Mouse (Mus musculus): ENCODE data around the gene 1700067K01Rik. TPM values are rescaled to one million over a fixed set of nuclear protein-coding genes. Genes with fewer than 3 reads are reported as not detected.

The 1700067K01Rik gene
- total RNA-seq, 2 experiments from 2014 or later = 0.46 to 1.1 TPM

DNA sequence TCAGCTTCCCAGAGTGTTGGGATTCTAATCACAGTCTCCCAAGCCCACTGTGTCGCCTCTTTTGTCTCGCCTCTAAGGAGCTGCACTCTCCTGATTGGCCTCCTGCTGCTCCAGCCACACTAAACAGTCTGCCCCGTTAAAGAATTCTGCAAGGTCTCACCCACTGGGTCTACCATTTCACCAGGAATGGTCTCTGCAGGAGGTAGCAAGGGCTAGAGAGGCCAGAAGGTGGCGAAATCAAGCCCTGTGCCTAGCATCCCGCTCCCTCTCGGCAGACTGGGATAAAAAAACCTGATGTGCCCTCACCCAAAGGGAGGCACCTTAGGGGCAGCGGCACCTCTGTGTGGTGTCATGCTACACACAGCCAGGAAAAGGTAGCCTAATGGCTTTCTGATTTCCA lies 42.8 kb downstream of the 1700067K01Rik start:
- no peak for DNase-seq
- intact Hi-C loops (cut with DNase I) = no loop called here

DNA sequence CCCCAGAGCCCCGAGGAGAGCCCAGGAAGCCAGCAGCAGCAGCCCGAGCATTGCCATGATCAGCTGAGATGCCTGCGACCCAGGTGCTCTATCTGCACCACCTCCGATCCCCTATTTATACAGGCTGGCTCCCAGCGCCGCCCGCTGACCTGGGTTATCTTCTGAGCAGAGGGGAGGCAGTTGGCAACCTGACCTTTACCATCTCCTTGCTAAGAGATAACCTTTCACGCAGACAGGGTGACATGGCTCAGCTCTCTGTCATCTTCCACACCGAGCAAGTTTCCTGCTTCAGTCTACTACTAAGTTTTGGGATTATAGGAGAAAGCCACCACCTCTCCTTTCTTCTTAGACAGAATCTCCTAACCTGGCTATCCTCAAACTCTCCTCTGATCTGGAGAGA lies 43.6 kb downstream of the 1700067K01Rik start, which contains the start of gene Rln3:
Gene Rln3 (minus strand): TSS at position 101 of the 400 bp plus-strand sequence.
- intact Hi-C loops (cut with DNase I) = no loop called here
- DNase-seq = no peak

DNA sequence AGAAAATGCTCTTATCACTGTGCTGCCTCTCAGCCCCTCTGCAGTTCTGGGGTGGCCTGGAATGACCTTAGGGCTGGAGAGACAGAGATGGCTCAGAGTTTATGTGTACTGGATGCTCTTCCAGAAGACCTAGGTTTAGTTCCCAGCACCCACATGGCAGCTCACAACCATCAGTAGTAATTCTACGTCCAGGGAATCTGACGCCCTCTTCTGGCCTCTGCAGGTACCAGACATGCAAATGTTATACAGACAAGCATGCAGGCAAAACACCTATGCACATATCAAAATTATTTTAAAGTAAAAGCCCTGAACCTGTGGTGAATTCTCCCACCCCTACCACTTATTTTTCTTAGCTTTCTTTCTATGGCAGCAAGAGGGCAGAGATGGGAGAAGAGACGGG lies 45.2 kb downstream of the 1700067K01Rik start:
- DNase-seq = no peak
- intact Hi-C loops (cut with DNase I) = no loop called here

DNA sequence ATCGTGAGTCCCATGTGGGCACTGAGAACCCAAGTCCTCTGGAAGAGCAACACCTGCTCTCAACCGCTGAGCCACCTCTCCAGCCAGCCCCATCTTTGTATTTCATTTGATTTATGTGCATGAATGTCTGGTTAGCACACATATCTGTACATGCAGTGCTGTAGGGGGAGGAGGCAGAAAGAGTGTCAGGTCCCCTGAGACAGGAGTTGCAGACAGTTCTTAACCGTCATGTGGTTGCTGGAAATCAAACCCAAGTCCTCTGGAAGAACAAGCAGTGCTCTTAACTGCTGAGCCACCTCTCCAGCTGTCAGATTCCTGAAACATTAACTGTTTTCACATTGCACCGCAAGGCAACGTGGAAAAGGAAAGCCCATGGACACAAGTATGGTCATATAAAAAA lies 46.9 kb downstream of the 1700067K01Rik start:
- DNase-seq = no peak
- intact Hi-C loops (cut with DNase I) = no loop called here

DNA sequence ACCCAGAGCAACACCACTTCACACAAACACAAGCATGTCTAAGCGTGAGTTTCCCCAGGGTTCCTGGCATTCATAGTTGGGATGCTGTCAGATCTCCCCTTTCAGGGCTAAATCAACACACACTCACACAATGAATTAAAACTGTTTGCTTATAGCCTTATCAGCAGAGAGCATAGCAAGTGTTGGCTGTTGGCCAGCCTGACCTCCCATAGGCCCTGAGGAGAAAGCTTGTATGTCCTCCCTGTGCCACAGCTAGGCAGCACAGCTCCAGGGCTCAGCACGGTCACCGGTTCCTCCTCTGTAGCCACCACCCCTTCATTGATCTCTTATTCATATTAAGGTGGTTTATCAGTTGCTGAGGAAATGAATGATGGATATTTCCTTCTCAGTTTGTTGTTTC lies 51.4 kb downstream of the 1700067K01Rik start:
- DNase-seq = no peak
- intact Hi-C loops (cut with DNase I) = no loop called here

DNA sequence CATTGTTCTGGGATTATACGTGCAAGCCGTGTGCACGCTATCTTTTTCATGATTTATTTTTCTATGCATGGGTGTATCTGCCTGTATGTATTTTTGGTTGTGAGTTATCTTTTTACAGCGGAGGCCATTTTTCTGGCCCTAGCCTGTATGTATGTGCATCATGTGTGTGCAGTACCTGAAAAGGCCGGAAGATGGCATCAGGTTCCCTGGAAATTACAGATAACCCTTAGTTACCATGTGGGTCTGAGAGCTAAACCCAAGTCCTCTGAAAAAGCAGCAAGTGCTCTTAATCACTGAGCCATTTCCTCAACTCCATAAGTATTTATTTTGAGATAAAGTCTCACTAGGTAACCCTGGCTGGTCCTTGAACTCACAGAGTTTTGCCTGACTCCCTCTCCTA lies 51.9 kb downstream of the 1700067K01Rik start:
- intact Hi-C loops (cut with DNase I) = no loop called here
- no peak for DNase-seq

Small RNA genes within 50 kb of the gene (microRNA-seq; reads per million reads assigned to microRNA genes)
- gene Mir1199 = 0.90 reads per million
- 1.8 reads per million for gene Mir8111

Other genes starting within 250 kb of the 1700067K01Rik start
- 100 to 1,000 TPM; 398 to 418 TPM for gene Adgrl1, start 101.4 kb upstream of the 1700067K01Rik start, total RNA-seq (2021)
- gene Gm10644, start 46.3 kb upstream of the 1700067K01Rik start, total RNA-seq (2021) = under 1 TPM; 0.20 to 0.26 TPM
- gene Asf1b, start 46.0 kb upstream of the 1700067K01Rik start, total RNA-seq (2021) = 1 to 10 TPM; 2.5 to 2.7 TPM
- gene Prkaca, start 28.5 kb upstream of the 1700067K01Rik start, total RNA-seq (2021) = 100 to 1,000 TPM; 199 to 209 TPM
- gene Samd1, start 3.8 kb upstream of the 1700067K01Rik start, total RNA-seq (2021) = 10 to 100 TPM; 82.8 to 83.9 TPM
- not detected for gene 2210011C24Rik, start 10.7 kb downstream of the 1700067K01Rik start, total RNA-seq (2021)
- 10 to 100 TPM; 13.2 to 15.5 TPM for gene Palm3, start 20.0 kb downstream of the 1700067K01Rik start, total RNA-seq (2021)
- gene Il27ra, start 41.1 kb downstream of the 1700067K01Rik start, total RNA-seq (2021) = 1 to 10 TPM; 1.5 to 1.6 TPM
- gene Rln3, start 43.5 kb downstream of the 1700067K01Rik start, total RNA-seq (2021) = not detected
- 1 to 10 TPM; 3.3 to 4.0 TPM for gene Gm10643, start 63.6 kb downstream of the 1700067K01Rik start, total RNA-seq (2021)
- gene Rfx1, start 65.3 kb downstream of the 1700067K01Rik start, total RNA-seq (2021) = 10 to 100 TPM; 26.1 to 28.5 TPM
- 10 to 100 TPM; 49.1 to 49.7 TPM for gene Dcaf15, start 103.3 kb downstream of the 1700067K01Rik start, total RNA-seq (2021)
- not detected for gene Podnl1, start 124.5 kb downstream of the 1700067K01Rik start, total RNA-seq (2021)
- gene Cc2d1a, start 146.4 kb downstream of the 1700067K01Rik start, total RNA-seq (2021) = 10 to 100 TPM; 74.9 to 80.8 TPM
- gene 4930432K21Rik, start 146.5 kb downstream of the 1700067K01Rik start, total RNA-seq (2021) = 1 to 10 TPM; 1.7 to 2.1 TPM
- 10 to 100 TPM in 1 of 2 experiments, 1 to 10 TPM in 1; 8.1 to 11.4 TPM for gene Nanos3, start 183.7 kb downstream of the 1700067K01Rik start, total RNA-seq (2021)
- gene Zswim4, start 235.6 kb downstream of the 1700067K01Rik start, total RNA-seq (2021) = 10 to 100 TPM; 22.9 to 23.3 TPM
- gene D8Ertd738e, start 248.2 kb downstream of the 1700067K01Rik start, total RNA-seq (2021) = 100 to 1,000 TPM; 105 to 120 TPM